Mouse (Mus musculus) erythroblast, embryonic 14.5 days (primary cell): Measurements from ENCODE around the gene Skida1.

Experiments used
- GATA1 ChIP-seq: IDR thresholded peaks from 2 replicates; pipeline ENCODE4 v1.6.1; 2012; ENCODE audit warnings: low read length, inconsistent platforms, mixed read lengths
- TAL1 ChIP-seq: IDR thresholded peaks from 3 replicates; pipeline ENCODE4 v1.6.1; 2012; ENCODE audit warnings: low read length, inconsistent platforms, mixed read lengths

GRCm38 (mm10) chr2:18066436-18066835 is 17.6 kb upstream of the Skida1 start:
- TF ChIP-seq GATA1 (no peak), TAL1 (no peak)
